Mouse (Mus musculus): ENCODE measurements around the gene Brix1.

DNA sequence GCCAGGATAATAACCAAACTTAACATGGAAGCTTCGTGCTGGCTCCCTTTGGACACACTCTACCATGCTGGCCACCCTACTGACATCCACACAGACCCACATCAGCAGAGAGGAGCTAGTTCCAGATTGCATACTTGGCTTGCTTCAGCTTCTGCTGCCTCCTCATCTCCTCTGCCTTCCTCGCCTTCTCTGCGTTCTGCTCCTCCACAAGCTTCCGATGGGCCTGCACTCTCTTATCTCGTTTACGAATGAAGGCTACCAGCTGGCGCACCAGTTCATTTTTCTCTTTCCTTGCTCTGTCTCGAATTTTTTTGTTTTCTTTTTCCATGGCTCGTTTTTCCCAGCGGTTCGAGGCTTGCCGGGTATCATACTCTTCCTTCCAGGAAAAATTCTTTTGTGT lies 24.8 kb downstream of the Brix1 start:
- no peak for TF ChIP-seq CTCF (IDR thresholded peaks at IDR 0.05; ENCODE audit: extremely low read depth, insufficient read length, insufficient replicate concordance, low read depth, low read length)
- no peak for TF ChIP-seq POLR2A (IDR thresholded peaks at IDR 0.05; ENCODE audit: low read depth, low read length)
